ENCODE assay signal across 28 mouse cellular contexts in genomic region chr4:135535021-135535420, GRCm38 (mm10). TPM values are rescaled to one million over a fixed set of nuclear protein-coding genes. Genes with fewer than 3 reads are reported as not detected.
"Had no signal": no experiment of that assay in that cellular context is flagged by ENCODE, and none has a peak within 500 bp of the region (broad histone marks: within the 10 kb centered on the region; RNA-seq: fewer than 3 reads in every experiment).

No protein-coding gene starts in this region.

- H3K4me3 ChIP-seq: heart, embryonic 12.5 days; heart, embryonic 13.5 days; heart, embryonic 15.5 days; hindbrain, embryonic 10.5 days; hindbrain, embryonic 12.5 days; hindbrain, embryonic 13.5 days; hindbrain, embryonic 15.5 days; intestine, embryonic 15.5 days; kidney, embryonic 15.5 days; layer of hippocampus, adult 2 months; left cerebral cortex, adult 2 months had no signal

- DNase-seq: heart, postnatal 10 days; heart, postnatal 14 days; heart, postnatal 36 days; heart, postnatal 4 days; kidney, adult 11 months; kidney, adult 18-20 months; kidney, adult 2 months; kidney, adult 8-10 months; kidney, postnatal 10 days; kidney, postnatal 14 days; kidney, postnatal 25 days; kidney, postnatal 36 days; kidney, postnatal 4 days; layer of hippocampus, adult 9-11 months; layer of hippocampus, postnatal 36 days had no signal

- H3K36me3 ChIP-seq: heart, embryonic 12.5 days; heart, embryonic 13.5 days; heart, embryonic 15.5 days; hindbrain, embryonic 12.5 days; hindbrain, embryonic 13.5 days; hindbrain, embryonic 15.5 days; intestine, embryonic 15.5 days; kidney, embryonic 15.5 days had no signal

- H3K4me1 ChIP-seq: heart, embryonic 15.5 days; intestine, embryonic 15.5 days had no signal

- H3K27me3 ChIP-seq: heart, embryonic 12.5 days; heart, embryonic 13.5 days; heart, embryonic 15.5 days; hindbrain, embryonic 15.5 days; intestine, embryonic 15.5 days; kidney, embryonic 15.5 days had no signal

- H3K9me3 ChIP-seq: heart, embryonic 15.5 days; hindbrain, embryonic 12.5 days; hindbrain, embryonic 13.5 days; hindbrain, embryonic 15.5 days; intestine, embryonic 15.5 days had no signal

RNA-seq across cellular contexts. Expression of gene Grhl3, which starts 38.4 kb away (rescaled TPM):
- total RNA-seq: heart, postnatal 14 days; heart, postnatal 36 days; hematopoietic stem cell, adult 5-6 weeks had no signal

RNA-seq across cellular contexts. Expression of gene Stpg1, which starts 40.4 kb away (rescaled TPM):
- total RNA-seq: heart, postnatal 10 days; heart, postnatal 25 days; heart, postnatal 4 days; hematopoietic stem cell, adult 5-6 weeks had no signal
